Mouse (Mus musculus): ENCODE data around the gene Arhgef25. TPM values are rescaled to one million over a fixed set of nuclear protein-coding genes. Genes with fewer than 3 reads are reported as not detected.

The Arhgef25 gene
- polyA plus RNA-seq, 1 experiment from 2014 or later: 96.5 TPM

DNA sequence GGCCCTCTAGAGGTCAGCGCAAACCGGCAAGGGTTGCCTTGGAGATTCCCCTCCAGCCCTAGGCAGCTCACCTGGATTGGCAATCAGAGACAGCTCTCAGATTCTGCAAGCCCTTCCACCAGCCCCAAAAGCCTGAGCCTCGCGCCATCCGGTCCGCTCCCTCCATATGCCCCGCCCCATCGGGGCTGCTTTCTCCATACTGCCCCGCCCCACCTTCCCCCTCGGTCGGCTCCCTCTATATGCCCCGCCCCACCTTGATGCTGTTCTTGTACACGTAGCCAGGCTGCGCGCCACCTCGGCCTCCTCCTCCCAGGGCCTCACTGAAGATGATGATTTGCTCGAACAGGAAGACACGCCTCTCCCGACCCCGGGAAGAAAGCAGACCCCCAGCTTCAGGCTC lies 6.1 kb downstream of the Arhgef25 start:
- Histone ChIP-seq H3K36me3 (peaks cover 32% of the 10 kb centered on the region), H3K9ac (0 out of 2 replicates have a peak overlapping the region, but pooled peaks have one; percentile 25), H3K27ac (no peak overlapping the region), H3K27me3 (peaks cover 31% of the 10 kb centered on the region), H3K4me3 (0 out of 2 replicates have a peak overlapping the region, but pooled peaks have one; percentile 6), H3K9me3 (no peaks in the 10 kb centered on the region), H3K4me1 (peaks cover 37% of the 10 kb centered on the region), H3K4me2 (replicated peaks) (peak overlapping the region; percentile 35)
- no peak for ATAC-seq (ENCODE audit: insufficient number of reproducible peaks, insufficient read depth, low FRiP score, low TSS enrichment)
- 11% methylated on average over 20 of the region's 20 CpGs for WGBS

DNA sequence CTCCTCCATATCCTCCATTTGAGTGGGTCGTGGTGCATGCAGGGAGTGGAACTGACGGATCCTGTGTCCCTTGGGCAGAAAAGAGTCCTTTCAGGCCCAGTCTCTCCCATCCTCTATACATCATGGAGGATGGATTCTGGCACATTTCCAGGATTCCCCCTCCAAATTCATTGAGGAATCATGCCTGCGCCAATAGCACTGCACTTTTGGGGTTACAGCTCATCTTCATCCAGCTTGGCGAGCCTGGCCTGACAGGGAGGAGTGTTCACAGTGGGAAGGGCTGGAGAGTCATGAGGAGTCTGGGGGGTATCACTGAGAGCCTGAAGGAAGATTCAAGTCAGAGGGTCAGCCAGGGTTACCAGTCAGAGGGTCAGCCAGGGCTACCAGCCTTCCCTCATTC lies 7.3 kb downstream of the Arhgef25 start:
- WGBS: 90% methylated on average over 4 of the region's 4 CpGs
- Histone ChIP-seq H3K4me3 (no peak overlapping the region), H3K27me3 (peaks cover 42% of the 10 kb centered on the region), H3K9ac (no peak overlapping the region), H3K4me1 (peaks cover 44% of the 10 kb centered on the region), H3K36me3 (peaks cover 32% of the 10 kb centered on the region), H3K9me3 (no peaks in the 10 kb centered on the region), H3K4me2 (replicated peaks) (no peak overlapping the region), H3K27ac (no peak overlapping the region)
- ATAC-seq (ENCODE audit: insufficient number of reproducible peaks, insufficient read depth, low FRiP score, low TSS enrichment): no peak

DNA sequence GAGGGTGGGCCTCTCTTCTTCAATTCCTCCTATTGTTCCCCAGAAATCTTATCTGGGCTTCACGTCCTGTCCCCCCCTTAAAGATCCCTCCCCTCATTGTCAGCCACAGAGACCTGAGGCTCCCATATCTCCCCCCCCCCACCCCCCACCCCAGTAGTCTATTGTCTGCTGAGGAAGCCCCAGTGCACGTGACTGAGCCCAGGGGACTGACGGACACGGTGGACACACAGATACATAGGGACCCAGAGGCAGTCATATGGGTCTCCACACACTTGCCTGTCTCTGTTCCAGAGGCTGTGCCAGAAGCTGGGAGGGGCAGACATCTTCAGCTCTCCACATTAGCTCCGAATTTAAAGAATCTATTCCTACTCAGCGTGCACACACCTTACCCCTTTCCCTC lies 8.3 kb downstream of the Arhgef25 start:
- H3K4me3 ChIP-seq: no peak overlapping the region
- 71% methylated on average over 6 of the region's 6 CpGs for WGBS
- no peak overlapping the region for H3K4me2 ChIP-seq (replicated peaks)
- H3K27ac ChIP-seq: no peak overlapping the region
- H3K4me1 ChIP-seq: peaks cover 46% of the 10 kb centered on the region
- ATAC-seq (ENCODE audit: insufficient number of reproducible peaks, insufficient read depth, low FRiP score, low TSS enrichment): no peak
- H3K9me3 ChIP-seq: no peaks in the 10 kb centered on the region
- peaks cover 51% of the 10 kb centered on the region for H3K27me3 ChIP-seq
- H3K9ac ChIP-seq: no peak overlapping the region
- peaks cover 26% of the 10 kb centered on the region for H3K36me3 ChIP-seq

DNA sequence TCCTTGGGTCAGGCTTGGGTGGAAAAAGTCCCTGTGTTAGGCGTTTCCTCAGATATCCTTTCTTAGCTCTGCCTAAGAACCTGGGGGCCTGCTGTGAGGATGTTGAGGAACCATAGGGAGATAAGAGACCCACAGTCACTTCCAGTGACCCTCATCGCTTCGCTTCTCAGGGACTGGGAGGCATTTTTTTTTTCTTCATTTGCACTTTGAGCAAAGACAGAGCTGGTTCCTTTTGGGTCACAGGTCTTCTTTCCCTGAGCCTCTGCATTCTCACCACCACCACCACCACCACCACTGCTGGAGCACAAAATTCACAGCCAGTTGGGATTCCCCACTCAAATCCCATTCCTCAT lies 9.2 kb downstream of the Arhgef25 start:
- H3K4me2 ChIP-seq (replicated peaks): peak overlapping the region; percentile 45; the same call in 1 of the 2 replicates
- H3K36me3 ChIP-seq: peaks cover 20% of the 10 kb centered on the region
- 13% methylated on average over 3 of the region's 3 CpGs for WGBS
- peak overlapping the region; percentile 22; the same call in 1 of the 2 replicates for H3K4me3 ChIP-seq
- H3K27me3 ChIP-seq: peaks cover 58% of the 10 kb centered on the region
- H3K27ac ChIP-seq: no peak overlapping the region
- H3K4me1 ChIP-seq: peaks cover 46% of the 10 kb centered on the region
- no peaks in the 10 kb centered on the region for H3K9me3 ChIP-seq
- ATAC-seq (ENCODE audit: insufficient number of reproducible peaks, insufficient read depth, low FRiP score, low TSS enrichment): no peak
- no peak overlapping the region for H3K9ac ChIP-seq

DNA sequence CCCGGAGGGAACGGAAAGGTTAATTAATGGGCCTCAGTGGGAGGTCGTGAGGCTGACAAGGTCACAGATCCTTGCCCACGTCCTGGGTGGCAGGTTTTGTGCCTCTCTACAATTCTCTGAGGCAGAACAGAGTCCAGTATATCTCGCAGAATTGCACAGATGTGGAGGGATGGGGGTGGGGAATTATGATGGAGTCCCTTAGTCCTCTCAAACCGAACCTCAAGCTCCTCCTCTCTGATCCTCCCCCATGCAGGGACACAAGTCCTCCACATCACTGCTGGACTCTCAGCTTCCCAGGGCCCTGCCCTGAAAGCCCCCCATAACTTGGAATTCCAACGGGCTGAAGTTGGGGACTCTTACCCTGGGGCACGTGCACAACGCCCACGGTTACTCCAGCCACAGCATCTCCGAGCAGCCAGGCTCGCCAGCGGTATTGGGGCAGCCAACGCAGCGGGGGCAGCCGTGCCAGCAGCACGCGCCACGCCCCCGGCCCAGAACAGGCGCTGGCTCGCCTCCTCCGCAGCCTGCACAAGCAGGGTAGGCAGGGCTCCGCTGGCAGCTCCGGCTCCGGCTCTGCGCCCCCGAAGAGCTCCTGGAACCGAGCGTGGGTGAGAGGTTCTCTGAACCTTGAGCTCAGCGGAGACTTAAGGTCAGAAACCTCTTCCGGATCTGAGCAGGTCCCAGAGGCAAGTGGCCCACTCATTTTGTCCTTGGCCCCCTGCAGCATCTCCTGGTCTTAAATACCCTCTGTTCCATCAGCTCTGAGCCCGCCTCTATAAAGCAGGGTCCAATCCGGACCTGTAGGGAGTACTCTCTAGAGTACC lies 9.8 kb downstream of the Arhgef25 start, which contains the start of gene Slc26a10:
Gene Slc26a10, minus strand, starts transcription at position 775 of the 824 bp plus-strand sequence.
- H3K9me3 ChIP-seq: no peaks in the 10 kb centered on the region
- peak within 1 kb of the TSS; percentile 39 for H3K9ac ChIP-seq
- H3K4me2 ChIP-seq (replicated peaks): peak within 1 kb of the TSS; percentile 45
- WGBS: 2% methylated on average over 34 of the region's 34 CpGs
- H3K27me3 ChIP-seq: peaks cover 58% of the 10 kb centered on the region
- ATAC-seq (ENCODE audit: insufficient number of reproducible peaks, insufficient read depth, low FRiP score, low TSS enrichment): 0 out of 2 replicates have a peak, but pooled peaks have one; percentile 19
- H3K36me3 ChIP-seq: peaks cover 14% of the 10 kb centered on the region
- H3K4me1 ChIP-seq: peaks cover 44% of the 10 kb centered on the region
- H3K4me3 ChIP-seq: peak within 1 kb of the TSS; percentile 22
- no peak within 1 kb of the TSS for H3K27ac ChIP-seq

DNA sequence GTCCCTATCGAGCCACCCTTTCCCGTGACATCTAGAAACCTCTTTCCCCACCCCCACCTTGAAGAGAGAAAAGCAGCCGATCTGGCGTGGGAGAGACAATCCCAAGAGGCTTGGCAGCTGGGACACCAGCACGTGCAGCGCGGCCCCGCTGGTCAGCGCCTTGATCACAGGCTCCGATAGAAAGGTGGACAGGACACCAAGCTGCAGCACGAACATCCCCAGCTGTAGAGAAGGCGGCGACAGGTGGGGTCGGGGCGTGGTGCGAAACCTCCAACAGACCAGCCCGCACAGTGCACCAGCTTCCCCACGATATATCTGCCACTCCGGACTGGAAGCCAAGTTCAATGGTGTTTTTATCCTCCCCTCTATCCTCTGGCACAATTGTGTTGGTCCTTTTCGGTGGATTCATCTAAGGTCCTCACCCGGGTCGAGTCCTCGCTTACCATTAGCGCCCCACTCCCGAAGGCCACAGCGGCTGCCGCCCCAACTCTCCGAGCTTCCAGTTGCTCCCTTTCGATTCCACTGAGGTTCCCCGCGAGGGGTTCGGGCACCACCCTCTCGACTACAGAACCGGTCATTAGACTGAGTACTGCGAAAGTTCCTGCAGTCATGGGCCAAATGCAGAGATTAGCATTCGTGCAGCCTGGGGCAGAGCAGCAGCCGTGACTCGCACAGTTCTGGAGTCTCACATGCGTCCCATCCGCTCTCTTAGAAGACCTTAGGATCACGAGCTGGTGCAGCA lies 11.4 kb downstream of the Arhgef25 start:
- Histone ChIP-seq H3K27ac (no peak overlapping the region), H3K36me3 (peaks cover 9% of the 10 kb centered on the region; the same call in 1 of the 2 replicates), H3K9me3 (no peaks in the 10 kb centered on the region), H3K4me3 (peak overlapping the region; percentile 19), H3K4me1 (peaks cover 29% of the 10 kb centered on the region), H3K4me2 (replicated peaks) (peak overlapping the region; percentile 44), H3K27me3 (peaks cover 58% of the 10 kb centered on the region), H3K9ac (no peak overlapping the region)
- WGBS: 4% methylated on average over 41 of the region's 41 CpGs
- ATAC-seq (ENCODE audit: insufficient number of reproducible peaks, insufficient read depth, low FRiP score, low TSS enrichment): no peak

DNA sequence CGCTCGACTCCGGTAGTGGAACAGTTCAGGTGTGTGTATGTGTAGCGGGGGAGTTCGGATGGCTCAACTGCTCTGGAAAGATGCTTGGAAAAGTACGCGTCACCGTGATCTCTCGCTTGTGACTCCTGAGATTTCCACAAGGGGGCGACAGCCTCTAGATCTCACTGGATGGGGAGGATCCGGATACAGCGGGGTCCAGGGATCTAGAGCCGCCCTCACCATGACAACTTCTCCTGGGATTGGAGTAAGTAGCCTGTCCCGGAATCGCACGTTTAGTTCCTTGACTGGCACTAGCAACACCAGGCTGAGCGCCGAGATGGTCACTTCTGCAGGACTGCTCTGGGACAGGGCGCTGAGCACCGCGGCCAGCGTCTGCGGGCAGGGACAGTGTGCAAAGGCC lies 12.2 kb downstream of the Arhgef25 start:
- H3K4me1 ChIP-seq: peaks cover 29% of the 10 kb centered on the region
- no peak overlapping the region for H3K9ac ChIP-seq
- no peaks in the 10 kb centered on the region for H3K9me3 ChIP-seq
- H3K27me3 ChIP-seq: peaks cover 63% of the 10 kb centered on the region
- no peak for ATAC-seq (ENCODE audit: insufficient number of reproducible peaks, insufficient read depth, low FRiP score, low TSS enrichment)
- peak overlapping the region; percentile 19 for H3K4me3 ChIP-seq
- H3K36me3 ChIP-seq: peaks cover 2% of the 10 kb centered on the region; the same call in 1 of the 2 replicates
- H3K27ac ChIP-seq: no peak overlapping the region
- 1% methylated on average over 23 of the region's 23 CpGs for WGBS
- H3K4me2 ChIP-seq (replicated peaks): peak overlapping the region; percentile 44

DNA sequence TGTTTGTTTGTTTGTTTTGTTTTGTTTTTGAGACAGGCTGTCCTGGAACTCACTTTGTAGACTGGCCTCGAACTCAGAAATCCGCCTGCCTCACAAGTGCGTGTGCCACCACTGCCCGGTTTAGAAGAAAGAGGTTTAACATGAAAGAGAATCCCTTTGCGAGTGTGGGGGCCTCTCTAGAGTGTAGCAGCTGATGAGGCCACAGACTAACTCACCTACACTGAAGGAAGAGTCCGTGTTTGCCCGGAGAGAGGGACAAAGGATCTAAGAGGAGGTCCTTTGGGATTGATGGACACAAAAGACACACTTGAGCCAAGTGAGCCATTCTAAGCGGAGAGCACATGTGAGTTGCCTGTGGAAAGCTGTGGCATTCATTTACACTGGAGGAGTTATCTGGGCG lies 12.6 kb downstream of the Arhgef25 start:
- Histone ChIP-seq H3K4me1 (peaks cover 29% of the 10 kb centered on the region), H3K27ac (no peak overlapping the region), H3K4me3 (no peak overlapping the region), H3K27me3 (peaks cover 63% of the 10 kb centered on the region), H3K9ac (no peak overlapping the region), H3K36me3 (no peaks in the 10 kb centered on the region), H3K9me3 (no peaks in the 10 kb centered on the region), H3K4me2 (replicated peaks) (peak overlapping the region; percentile 44)
- ATAC-seq (ENCODE audit: insufficient number of reproducible peaks, insufficient read depth, low FRiP score, low TSS enrichment): no peak
- 23% methylated on average over 9 of the region's 9 CpGs for WGBS

DNA sequence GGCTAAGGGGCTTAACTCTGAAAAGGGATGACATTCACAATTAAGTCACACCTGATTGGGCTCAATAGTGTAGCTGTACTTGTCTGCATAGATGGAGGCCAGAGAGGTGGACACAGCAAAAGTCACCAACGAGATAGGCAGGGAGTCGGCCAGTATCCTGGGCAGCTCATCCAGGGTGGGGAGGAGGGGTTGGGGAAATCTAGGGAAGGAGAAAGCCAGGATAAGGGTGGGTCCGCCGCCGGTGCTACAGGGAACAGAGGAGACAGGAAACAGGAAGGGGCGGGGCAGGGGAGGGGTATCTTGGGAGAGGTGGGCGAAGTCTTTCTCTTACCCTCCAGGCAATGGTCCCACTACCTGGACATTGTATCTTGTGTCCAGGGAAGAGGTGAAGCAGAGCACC lies 13.1 kb downstream of the Arhgef25 start:
- Histone ChIP-seq H3K9me3 (no peaks in the 10 kb centered on the region), H3K27ac (no peak overlapping the region), H3K9ac (no peak overlapping the region), H3K4me2 (replicated peaks) (no peak overlapping the region), H3K27me3 (peaks cover 66% of the 10 kb centered on the region), H3K4me1 (peaks cover 29% of the 10 kb centered on the region), H3K4me3 (no peak overlapping the region), H3K36me3 (no peaks in the 10 kb centered on the region)
- no peak for ATAC-seq (ENCODE audit: insufficient number of reproducible peaks, insufficient read depth, low FRiP score, low TSS enrichment)
- 6% methylated on average over 7 of the region's 7 CpGs for WGBS

DNA sequence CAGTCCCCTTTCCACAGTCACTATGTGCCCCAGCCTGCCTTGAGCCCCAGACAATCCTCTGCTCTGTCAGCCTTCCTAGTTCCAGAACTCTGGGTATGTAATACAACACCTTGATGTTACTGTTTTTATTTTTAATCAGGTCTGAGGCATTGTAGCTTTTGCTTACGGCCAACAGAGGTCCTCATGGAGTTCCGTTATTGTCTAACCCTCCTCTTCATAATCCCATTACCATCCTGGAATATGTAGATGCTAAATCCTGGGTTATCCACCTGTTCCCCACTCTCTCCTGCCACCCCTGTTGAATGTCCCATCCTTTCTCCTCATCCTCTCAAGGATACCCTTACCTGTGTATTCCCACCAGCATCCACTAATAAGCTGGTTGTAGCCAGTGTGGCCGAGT lies 13.7 kb downstream of the Arhgef25 start:
- 32% methylated on average over 3 of the region's 3 CpGs for WGBS
- no peak overlapping the region for H3K9ac ChIP-seq
- H3K27ac ChIP-seq: no peak overlapping the region
- H3K4me2 ChIP-seq (replicated peaks): no peak overlapping the region
- H3K36me3 ChIP-seq: no peaks in the 10 kb centered on the region
- H3K4me1 ChIP-seq: peaks cover 29% of the 10 kb centered on the region
- no peaks in the 10 kb centered on the region for H3K9me3 ChIP-seq
- H3K4me3 ChIP-seq: no peak overlapping the region
- peaks cover 66% of the 10 kb centered on the region for H3K27me3 ChIP-seq
- no peak for ATAC-seq (ENCODE audit: insufficient number of reproducible peaks, insufficient read depth, low FRiP score, low TSS enrichment)

DNA sequence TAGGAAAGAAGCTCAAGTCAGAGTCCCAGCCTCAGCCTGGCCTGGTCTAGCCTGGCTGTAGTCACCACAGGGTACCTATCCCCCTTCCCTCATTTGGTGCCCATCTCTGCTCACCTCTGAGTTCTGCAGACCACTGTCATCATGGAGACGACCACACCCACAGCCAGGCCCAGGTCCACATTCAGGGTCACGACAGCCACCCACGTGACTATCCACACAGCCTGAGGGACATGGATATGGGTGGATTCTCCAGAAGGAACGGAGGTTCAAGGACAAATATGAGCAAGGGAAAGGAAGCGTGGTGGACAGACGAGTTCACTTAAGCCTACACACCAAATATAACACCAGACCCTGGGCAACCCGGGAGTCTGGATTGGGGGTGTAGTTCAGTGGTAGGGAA lies 15.7 kb downstream of the Arhgef25 start:
- H3K4me1 ChIP-seq: peaks cover 29% of the 10 kb centered on the region
- H3K27ac ChIP-seq: no peak overlapping the region
- WGBS: 86% methylated on average over 7 of the region's 7 CpGs
- no peaks in the 10 kb centered on the region for H3K36me3 ChIP-seq
- no peak overlapping the region for H3K9ac ChIP-seq
- no peak overlapping the region for H3K4me3 ChIP-seq
- H3K4me2 ChIP-seq (replicated peaks): no peak overlapping the region
- no peaks in the 10 kb centered on the region for H3K9me3 ChIP-seq
- H3K27me3 ChIP-seq: peaks cover 66% of the 10 kb centered on the region
- ATAC-seq (ENCODE audit: insufficient number of reproducible peaks, insufficient read depth, low FRiP score, low TSS enrichment): no peak
